Mouse (Mus musculus) midbrain, embryonic 13.5 days (tissue): ENCODE results near the gene Fam110a. TPM values are rescaled to one million over a fixed set of nuclear protein-coding genes. Genes with fewer than 3 reads are reported as not detected.
A peak's percentile ranks its signal among the peaks of the same experiment; 100 is the strongest.

Experiments used
- ATAC-seq: fragments of 200-750 bp; cut with Nextera tagmentation; 2 replicates; pipeline ENCODE4 v1.8.0; 2017; ENCODE audit warnings: mild to moderate bottlenecking, moderate TSS enrichment, moderate library complexity
- H3K27ac ChIP-seq: fragments of 300-500 bp; sonication (generic); 2 replicates; pipeline ENCODE4 v1.5.1; 2015; ENCODE audit warnings: inconsistent platforms, mild to moderate bottlenecking, moderate library complexity
- H3K27me3 ChIP-seq: fragments of 300-500 bp; sonication (generic); 2 replicates; pipeline ENCODE4 v1.6.1; 2015; ENCODE audit warnings: mild to moderate bottlenecking, inconsistent platforms
- H3K36me3 ChIP-seq: fragments of 300-500 bp; sonication (generic); 2 replicates; pipeline ENCODE4 v1.6.1; 2015; ENCODE audit warnings: mild to moderate bottlenecking, inconsistent platforms
- H3K4me1 ChIP-seq: fragments of 300-500 bp; sonication (generic); replicated peaks from 2 replicates; pipeline ENCODE4 v1.6.1; 2015; ENCODE audit warnings: inconsistent platforms
- H3K4me2 ChIP-seq: fragments of 300-500 bp; sonication (generic); replicated peaks from 2 replicates; pipeline ENCODE4 v1.6.1; 2015; ENCODE audit warnings: moderate library complexity, mild to moderate bottlenecking, inconsistent platforms
- H3K4me3 ChIP-seq: fragments of 300-500 bp; sonication (generic); replicated peaks from 2 replicates; pipeline ENCODE4 v1.5.1; 2015; ENCODE audit warnings: mild to moderate bottlenecking, inconsistent platforms
- H3K9ac ChIP-seq: fragments of 300-500 bp; sonication (generic); replicated peaks from 2 replicates; pipeline ENCODE4 v1.6.1; 2015; ENCODE audit warnings: mild to moderate bottlenecking, inconsistent platforms
- H3K9me3 ChIP-seq: fragments of 300-500 bp; sonication (generic); 2 replicates; pipeline ENCODE4 v1.6.1; 2016; ENCODE audit warnings: mild to moderate bottlenecking, inconsistent platforms
- WGBS: fragments of 180-500 bp; shearing (Covaris S2); methylation state at CpG from one replicate; pipeline ENCODE4 v1.1.7; 2015; 5-methylcytosine and 5-hydroxymethylcytosine counted together
- polyA plus RNA-seq: library from polyadenylated mRNA; unstranded; fragments of >200 nt; fragmentation: Nextera tagmentation; extraction: Ambion mirVana; gene quantifications from 2 replicates; pipeline ENCODE4 v1.2.1, GENCODE M21; 2015

Fam110a gene
- polyA plus RNA-seq, 1 experiment from 2014 or later = 97.3 TPM

GRCm38 (mm10) chr2:151996229-151997189, 16.5 kb upstream of the Fam110a start, which contains the start of gene Slc52a3:
Slc52a3 (plus strand) TSS chr2:151996511.
- Histone ChIP-seq H3K4me2 (no peak within 1 kb of the TSS), H3K27ac (no peak within 1 kb of the TSS), H3K9me3 (no peaks in the 10 kb centered on the region), H3K4me1 (peaks cover 19% of the 10 kb centered on the region), H3K27me3 (peaks cover 72% of the 10 kb centered on the region), H3K4me3 (no peak within 1 kb of the TSS), H3K36me3 (no peaks in the 10 kb centered on the region), H3K9ac (no peak within 1 kb of the TSS)
- 7% methylated on average over 35 of the region's 35 CpGs for WGBS
- no peak for ATAC-seq

GRCm38 (mm10) chr2:151994350-151995122, 14.5 kb upstream of the Fam110a start:
- Histone ChIP-seq H3K4me1 (peaks cover 25% of the 10 kb centered on the region), H3K9ac (no peak overlapping the region), H3K4me3 (peak overlapping the region; percentile 16; the same call in 1 of the 2 replicates), H3K27me3 (peaks cover 57% of the 10 kb centered on the region), H3K36me3 (no peaks in the 10 kb centered on the region), H3K4me2 (peak overlapping the region; percentile 50), H3K27ac (no peak overlapping the region), H3K9me3 (no peaks in the 10 kb centered on the region)
- 6% methylated on average over 22 of the region's 22 CpGs for WGBS
- ATAC-seq = peak; percentile 25; the same call in 1 of the 2 replicates

- H3K4me2 ChIP-seq = no peak overlapping the region
- no peak overlapping the region for H3K9ac ChIP-seq
- no peak overlapping the region for H3K4me3 ChIP-seq
- peak; percentile 66 for ATAC-seq
- H3K27ac ChIP-seq = peak overlapping the region; percentile 57
- peaks cover 27% of the 10 kb centered on the region for H3K27me3 ChIP-seq
- H3K36me3 ChIP-seq = no peaks in the 10 kb centered on the region
- no peaks in the 10 kb centered on the region for H3K9me3 ChIP-seq
- peaks cover 25% of the 10 kb centered on the region for H3K4me1 ChIP-seq
- WGBS = 23% methylated on average over 5 of the region's 5 CpGs
Measured at GRCm38 (mm10) chr2:151991446-151991845, 11.4 kb upstream of the Fam110a start.

GRCm38 (mm10) chr2:151990985-151991394, 11.0 kb upstream of the Fam110a start:
- Histone ChIP-seq H3K27ac (peak overlapping the region; percentile 57; the same call in 1 of the 2 replicates), H3K9me3 (no peaks in the 10 kb centered on the region), H3K4me3 (no peak overlapping the region), H3K9ac (0 out of 2 replicates have a peak overlapping the region, but pooled peaks have one; percentile 44), H3K4me2 (no peak overlapping the region), H3K4me1 (peaks cover 25% of the 10 kb centered on the region), H3K36me3 (no peaks in the 10 kb centered on the region), H3K27me3 (peaks cover 23% of the 10 kb centered on the region)
- WGBS = 7% methylated on average over 1 of the region's 1 CpGs
- peak; percentile 75 for ATAC-seq

GRCm38 (mm10) chr2:151988978-151989377, 9.0 kb upstream of the Fam110a start:
- Histone ChIP-seq H3K27me3 (peaks cover 7% of the 10 kb centered on the region; the same call in 1 of the 2 replicates), H3K36me3 (no peaks in the 10 kb centered on the region), H3K4me1 (peaks cover 19% of the 10 kb centered on the region), H3K27ac (no peak overlapping the region), H3K4me2 (no peak overlapping the region), H3K9me3 (no peaks in the 10 kb centered on the region), H3K4me3 (no peak overlapping the region), H3K9ac (no peak overlapping the region)
- no peak for ATAC-seq
- 74% methylated on average over 2 of the region's 2 CpGs for WGBS

GRCm38 (mm10) chr2:151986958-151987357, 6.9 kb upstream of the Fam110a start:
- no peak for ATAC-seq
- H3K9me3 ChIP-seq = no peaks in the 10 kb centered on the region
- H3K9ac ChIP-seq = no peak overlapping the region
- no peak overlapping the region for H3K27ac ChIP-seq
- no peak overlapping the region for H3K4me2 ChIP-seq
- 84% methylated on average over 8 of the region's 8 CpGs for WGBS
- H3K4me1 ChIP-seq = peaks cover 13% of the 10 kb centered on the region
- H3K27me3 ChIP-seq = no peaks in the 10 kb centered on the region
- no peak overlapping the region for H3K4me3 ChIP-seq
- no peaks in the 10 kb centered on the region for H3K36me3 ChIP-seq

- H3K36me3 ChIP-seq = no peaks in the 10 kb centered on the region
- no peak overlapping the region for H3K4me3 ChIP-seq
- peaks cover 3% of the 10 kb centered on the region for H3K4me1 ChIP-seq
- H3K4me2 ChIP-seq = no peak overlapping the region
- no peak overlapping the region for H3K27ac ChIP-seq
- H3K27me3 ChIP-seq = no peaks in the 10 kb centered on the region
- no peaks in the 10 kb centered on the region for H3K9me3 ChIP-seq
- no peak for ATAC-seq
- no peak overlapping the region for H3K9ac ChIP-seq
- WGBS = 80% methylated on average over 7 of the region's 7 CpGs
Measured at GRCm38 (mm10) chr2:151985426-151986172, 5.6 kb upstream of the Fam110a start.

- ATAC-seq = no peak
- Histone ChIP-seq H3K4me2 (no peak overlapping the region), H3K9me3 (no peaks in the 10 kb centered on the region), H3K4me3 (no peak overlapping the region), H3K9ac (no peak overlapping the region), H3K27me3 (no peaks in the 10 kb centered on the region), H3K36me3 (no peaks in the 10 kb centered on the region), H3K27ac (no peak overlapping the region), H3K4me1 (peaks cover 15% of the 10 kb centered on the region)
- 60% methylated on average over 9 of the region's 9 CpGs for WGBS
Measured at GRCm38 (mm10) chr2:151984019-151984418, 4.0 kb upstream of the Fam110a start.

- peaks cover 30% of the 10 kb centered on the region for H3K4me1 ChIP-seq
- H3K36me3 ChIP-seq = no peaks in the 10 kb centered on the region
- ATAC-seq = no peak
- no peaks in the 10 kb centered on the region for H3K9me3 ChIP-seq
- no peak overlapping the region for H3K4me2 ChIP-seq
- no peak overlapping the region for H3K9ac ChIP-seq
- H3K27me3 ChIP-seq = no peaks in the 10 kb centered on the region
- no peak overlapping the region for H3K27ac ChIP-seq
- no peak overlapping the region for H3K4me3 ChIP-seq
Measured at GRCm38 (mm10) chr2:151982476-151982875, 2.5 kb upstream of the Fam110a start.

- H3K36me3 ChIP-seq = no peaks in the 10 kb centered on the region
- no peaks in the 10 kb centered on the region for H3K27me3 ChIP-seq
- 86% methylated on average over 6 of the region's 6 CpGs for WGBS
- H3K9me3 ChIP-seq = no peaks in the 10 kb centered on the region
- ATAC-seq = no peak
- H3K4me3 ChIP-seq = no peak overlapping the region
- H3K27ac ChIP-seq = no peak overlapping the region
- no peak overlapping the region for H3K4me2 ChIP-seq
- H3K4me1 ChIP-seq = peaks cover 42% of the 10 kb centered on the region
- H3K9ac ChIP-seq = no peak overlapping the region
Measured at GRCm38 (mm10) chr2:151981268-151981667, 1.2 kb upstream of the Fam110a start.

GRCm38 (mm10) chr2:151980355-151980693, 305 bp upstream of the Fam110a start:
- no peaks in the 10 kb centered on the region for H3K36me3 ChIP-seq
- peak overlapping the region; percentile 77 for H3K4me3 ChIP-seq
- H3K27me3 ChIP-seq = no peaks in the 10 kb centered on the region
- H3K9ac ChIP-seq = peak overlapping the region; percentile 87; the same call in 1 of the 2 replicates
- no peaks in the 10 kb centered on the region for H3K9me3 ChIP-seq
- H3K4me2 ChIP-seq = peak overlapping the region; percentile 79
- 33% methylated on average over 3 of the region's 3 CpGs for WGBS
- H3K4me1 ChIP-seq = peaks cover 49% of the 10 kb centered on the region
- peak overlapping the region; percentile 68 for H3K27ac ChIP-seq
- ATAC-seq = no peak
